Mouse (Mus musculus): ENCODE data around the gene Fscn1.

Fscn1 gene

DNA sequence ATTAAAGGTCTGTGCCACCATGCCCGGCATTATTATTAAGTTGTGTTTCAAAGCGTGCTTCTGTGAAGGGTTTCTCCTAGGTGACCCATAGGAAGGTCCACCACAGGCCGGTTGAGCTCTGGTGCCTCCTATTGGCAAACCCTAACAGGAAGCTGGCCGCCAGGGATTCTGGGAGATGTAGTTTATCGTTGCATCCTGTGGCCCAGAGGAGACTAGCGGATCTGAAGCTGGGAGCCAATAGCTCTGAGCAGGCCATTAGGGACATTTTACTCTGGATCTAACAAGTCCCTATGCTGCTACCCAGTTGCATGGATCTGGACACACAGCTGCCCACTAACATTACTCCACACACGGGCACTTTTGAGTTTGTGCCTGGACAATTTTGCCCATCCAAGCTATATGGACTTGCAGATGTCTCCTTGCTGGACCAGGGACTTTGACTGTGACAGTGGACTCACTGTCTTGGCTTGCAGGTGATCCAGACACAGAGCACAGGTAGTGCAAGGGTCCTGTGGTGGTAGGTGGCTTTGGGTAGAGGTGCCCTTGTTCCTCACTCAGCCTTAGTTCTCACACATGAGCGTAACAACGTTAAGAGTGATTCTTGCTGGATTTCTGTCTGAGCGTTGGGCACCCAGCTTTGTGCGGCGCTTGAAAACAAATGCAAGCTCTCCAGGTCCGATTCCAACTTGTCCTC is 24.4 kb upstream of the Fscn1 start:
- DNase-seq (ENCODE audit: low read depth, low spot score), result peak; percentile 76

DNA sequence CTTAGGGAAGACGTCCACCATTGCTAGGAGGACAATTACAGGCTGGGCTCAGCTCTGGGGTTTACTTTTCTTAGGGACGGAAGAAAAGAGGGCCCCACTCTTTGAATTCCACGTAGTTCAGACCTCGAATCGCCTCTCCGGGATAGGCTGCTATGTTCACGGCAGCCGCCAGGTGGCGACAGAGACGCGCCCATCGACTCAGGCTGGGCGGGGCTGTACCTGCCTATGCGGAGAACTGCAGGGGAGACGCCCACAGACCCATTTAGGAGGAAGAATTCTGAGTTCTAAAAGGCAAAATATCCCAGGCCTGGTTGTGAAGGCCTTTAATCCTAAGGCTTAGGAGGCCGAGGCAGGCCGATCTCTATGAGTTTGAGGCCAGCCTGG is 23.8 kb upstream of the Fscn1 start:
- no peak for DNase-seq (ENCODE audit: low read depth, low spot score)

DNA sequence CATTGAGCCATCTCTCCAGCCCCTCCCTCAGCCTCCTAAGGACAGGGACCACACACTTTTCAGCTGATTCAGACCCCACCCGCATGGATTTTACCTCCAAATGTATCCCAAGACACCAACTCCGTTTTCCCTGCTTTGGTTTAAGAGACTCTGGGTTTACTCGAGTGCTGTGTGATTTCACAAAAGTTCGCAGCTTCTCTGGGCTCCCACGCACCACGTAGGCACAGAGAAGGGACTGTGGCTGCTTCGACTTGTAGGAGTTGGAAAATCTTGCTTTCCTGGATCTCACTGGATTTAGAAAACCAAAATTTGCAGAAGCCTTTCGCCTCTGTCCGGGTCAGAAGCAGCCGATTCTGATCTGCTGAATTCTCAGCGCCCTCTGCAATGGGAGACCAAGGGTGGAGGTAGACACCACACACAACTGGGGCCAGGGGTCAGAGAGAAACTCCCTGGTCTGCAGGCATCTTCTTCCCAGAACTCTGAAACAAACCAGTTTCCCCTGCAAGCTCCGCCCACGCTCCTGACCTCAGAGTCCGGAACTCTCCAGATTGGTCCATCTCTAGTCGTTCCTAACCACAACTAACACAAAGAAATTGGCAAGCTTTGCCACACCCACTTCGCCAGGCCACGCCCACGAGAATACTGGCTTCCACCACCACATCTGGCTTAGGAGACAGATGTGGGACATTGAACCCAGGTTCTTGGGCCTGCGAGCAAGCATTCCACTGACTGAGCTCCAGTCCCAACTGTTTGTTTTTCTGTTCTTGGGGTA is 22.0 kb upstream of the Fscn1 start:
- DNase-seq (ENCODE audit: low read depth, low spot score), result no peak

- no peak for DNase-seq (ENCODE audit: low read depth, low spot score)
Observed at GRCm38 (mm10) chr5:142940393-142940792, 19.8 kb upstream of the Fscn1 start.

GRCm38 (mm10) chr5:142944979-142945682 is 15.0 kb upstream of the Fscn1 start:
- DNase-seq (ENCODE audit: low read depth, low spot score), result no peak

DNA sequence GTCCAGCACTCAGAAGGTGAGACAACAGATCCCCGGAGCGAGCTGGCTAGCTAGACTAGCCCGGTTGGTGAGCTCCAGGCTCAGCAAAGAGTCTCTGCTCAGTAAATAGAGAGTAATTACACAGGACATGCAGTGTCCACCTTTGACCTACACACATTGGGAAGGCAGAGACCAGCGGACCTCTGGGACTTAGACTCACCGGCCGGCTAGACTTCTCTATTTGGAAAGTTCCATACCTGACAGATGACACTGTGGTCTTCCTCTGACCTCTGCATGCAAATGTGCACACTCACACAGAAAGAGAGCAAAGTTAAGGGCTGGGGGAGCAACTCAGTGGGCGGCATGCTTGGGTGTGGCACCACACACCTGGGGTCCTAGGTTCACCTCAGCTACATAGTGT is 12.7 kb upstream of the Fscn1 start:
- DNase-seq (ENCODE audit: low read depth, low spot score), result no peak

GRCm38 (mm10) chr5:142949580-142949979 is 10.6 kb upstream of the Fscn1 start:
- no peak for DNase-seq (ENCODE audit: low read depth, low spot score)

DNA sequence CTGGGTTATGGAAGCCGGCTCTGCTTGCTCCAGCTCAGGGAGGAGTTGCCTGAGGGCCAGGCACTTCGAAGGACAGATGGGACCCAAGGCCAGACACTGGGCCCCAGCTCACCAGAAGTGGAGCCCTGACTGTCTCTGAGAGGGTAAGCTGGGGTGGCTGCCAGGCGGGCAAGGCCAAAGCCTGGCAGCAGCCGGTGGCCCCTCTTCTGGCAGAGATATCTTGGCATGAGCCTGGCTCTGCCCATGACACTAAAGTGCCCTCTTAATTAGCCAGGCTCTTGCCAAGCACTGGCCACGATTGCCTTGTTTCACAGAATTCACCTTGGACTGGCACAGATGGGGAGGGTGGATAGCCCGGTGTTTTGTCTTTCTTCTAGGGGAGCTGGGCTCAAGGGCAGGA is 9.7 kb upstream of the Fscn1 start:
- DNase-seq (ENCODE audit: low read depth, low spot score), result no peak

DNA sequence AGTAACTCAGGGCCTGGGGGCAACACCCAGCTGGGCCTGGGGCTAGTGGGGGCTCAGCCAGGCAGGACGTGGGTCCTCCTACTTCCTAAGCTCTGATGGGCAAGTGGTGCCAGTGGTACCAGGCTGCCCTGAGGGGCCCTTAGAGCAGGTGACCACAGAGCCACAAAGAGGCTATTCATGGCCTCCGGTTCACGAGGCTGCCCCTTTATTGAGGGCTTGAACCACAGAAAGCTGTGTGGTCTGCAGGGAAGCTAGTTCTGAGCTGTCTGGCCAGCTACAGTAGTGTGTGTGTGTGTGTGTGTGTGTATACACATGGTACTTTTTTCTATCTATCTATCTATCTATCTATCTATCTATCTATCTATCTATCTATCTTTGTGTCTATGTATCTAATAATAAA is 6.5 kb upstream of the Fscn1 start:
- DNase-seq (ENCODE audit: low read depth, low spot score), result no peak

- no peak for DNase-seq (ENCODE audit: low read depth, low spot score)
Observed at GRCm38 (mm10) chr5:142956956-142957703, 3.0 kb upstream of the Fscn1 start.

DNA sequence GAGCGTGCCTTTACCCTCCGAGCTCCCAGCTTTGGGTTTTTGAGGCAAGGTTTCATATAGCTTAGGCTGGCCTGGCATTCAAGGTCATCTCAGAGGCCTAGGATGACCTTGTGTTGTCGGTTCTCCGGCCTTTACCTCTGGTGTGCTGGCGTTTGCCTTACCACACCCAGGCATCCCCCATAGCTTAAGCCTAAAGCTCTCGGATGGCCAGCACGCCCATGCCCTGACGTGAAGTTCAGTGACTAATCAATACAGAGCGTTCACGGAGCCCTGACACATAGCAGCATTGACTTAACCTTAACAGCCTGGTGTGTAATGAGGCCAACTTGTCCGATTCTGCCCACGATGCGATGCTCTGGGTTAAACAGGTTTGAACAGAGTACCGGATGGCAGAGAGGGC is 1.7 kb upstream of the Fscn1 start:
- no peak for DNase-seq (ENCODE audit: low read depth, low spot score)

DNA sequence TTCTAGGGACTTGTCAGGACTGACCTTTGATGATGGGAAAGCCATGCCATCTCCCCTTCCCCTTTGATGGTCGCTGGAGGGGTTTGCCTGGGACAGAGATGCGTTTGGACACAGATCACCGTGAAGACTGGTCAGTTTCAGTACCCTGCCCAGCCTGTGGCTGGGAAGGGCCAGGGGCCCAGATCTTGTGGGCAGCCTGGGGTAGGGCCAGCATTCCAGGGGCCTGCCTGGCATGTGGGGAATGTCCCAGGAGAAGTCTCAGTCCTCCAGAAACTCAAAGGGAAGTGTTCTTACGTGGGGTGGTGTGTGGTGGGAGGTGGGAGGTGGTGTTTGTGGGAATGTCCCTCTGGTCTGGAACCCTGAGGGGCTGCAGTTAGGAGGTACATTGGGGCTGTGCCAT is 987 bp upstream of the Fscn1 start:
- no peak for DNase-seq (ENCODE audit: low read depth, low spot score)

- DNase-seq (ENCODE audit: low read depth, low spot score), result no peak
Observed at GRCm38 (mm10) chr5:142960775-142961271, 680 bp downstream of the Fscn1 start.

- peak; percentile 35 for DNase-seq (ENCODE audit: low read depth, low spot score)
Observed at GRCm38 (mm10) chr5:142961398-142961880, 1.3 kb downstream of the Fscn1 start.

GRCm38 (mm10) chr5:142961881-142962443 is 1.8 kb downstream of the Fscn1 start:
- peak; percentile 65 for DNase-seq (ENCODE audit: low read depth, low spot score)

- DNase-seq (ENCODE audit: low read depth, low spot score), result no peak
Observed at GRCm38 (mm10) chr5:142962444-142962961, 2.4 kb downstream of the Fscn1 start.

DNA sequence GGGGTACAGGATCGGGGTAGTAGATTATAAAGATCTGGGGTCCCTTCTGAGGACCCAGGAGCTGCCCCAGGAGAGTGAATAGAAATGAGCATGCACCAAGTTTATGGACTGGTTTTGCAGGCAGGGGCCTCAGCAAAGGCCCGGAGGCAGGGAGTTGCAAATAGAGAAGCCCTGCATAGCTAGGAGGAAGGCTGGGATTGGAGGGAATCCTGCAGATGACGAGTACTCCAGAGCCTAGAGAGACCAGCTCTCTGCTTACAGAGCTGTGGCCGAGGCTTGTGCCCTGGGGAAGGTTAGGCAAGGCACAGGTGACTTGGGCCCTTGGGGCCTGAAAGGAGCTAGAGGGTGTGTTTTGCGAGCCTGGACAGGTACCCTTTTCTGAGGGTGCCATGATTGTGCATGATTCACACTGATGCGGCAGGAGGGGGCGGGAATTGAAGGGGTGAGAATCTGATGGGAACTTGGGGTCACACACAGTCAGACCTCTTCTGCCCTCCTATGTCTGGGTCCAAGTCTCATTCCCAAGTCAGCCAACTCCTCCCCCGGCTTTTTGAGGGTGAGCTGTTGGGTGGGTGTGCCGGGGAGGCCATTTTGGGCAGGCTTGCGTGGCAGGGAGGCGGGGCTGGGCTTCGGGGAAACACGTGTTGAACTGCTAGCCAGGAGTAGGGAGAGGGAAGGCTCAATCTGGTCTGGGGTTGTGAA is 3.0 kb downstream of the Fscn1 start:
- DNase-seq (ENCODE audit: low read depth, low spot score), result no peak

GRCm38 (mm10) chr5:142963705-142964494 is 3.8 kb downstream of the Fscn1 start:
- no peak for DNase-seq (ENCODE audit: low read depth, low spot score)

- no peak for DNase-seq (ENCODE audit: low read depth, low spot score)
Observed at GRCm38 (mm10) chr5:142964650-142965049, 4.5 kb downstream of the Fscn1 start.

DNA sequence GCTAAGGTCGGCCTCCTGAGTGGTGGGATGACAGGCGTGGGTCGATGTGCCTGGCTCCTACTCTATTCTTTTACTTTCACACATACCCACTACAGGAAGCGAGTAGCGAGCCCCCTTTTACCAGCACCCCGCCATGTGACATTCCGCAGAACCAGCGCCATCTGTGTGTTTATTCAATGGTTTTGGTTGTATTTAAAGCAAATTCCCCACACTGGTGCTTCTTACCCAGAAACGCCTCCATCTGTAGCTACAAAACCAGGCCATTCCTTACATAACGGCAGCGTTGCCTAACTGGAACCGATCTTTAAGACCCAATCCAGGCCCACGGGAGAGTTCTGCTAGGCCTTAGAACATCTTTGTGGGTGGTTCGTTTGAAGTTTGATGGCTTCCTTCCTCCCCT is 8.3 kb downstream of the Fscn1 start:
- no peak for DNase-seq (ENCODE audit: low read depth, low spot score)

Measured in skeletal muscle tissue, adult 2 months (tissue).